Mouse (Mus musculus) adrenal gland, adult 18-20 months (tissue): ENCODE results near the gene Arhgef16. TPM values are rescaled to one million over a fixed set of nuclear protein-coding genes. Genes with fewer than 3 reads are reported as not detected.

Experiments
- DNase-seq, 2 experiments: peaks; one replicate each; pipeline ENCODE4 v3.0.0; 2021 to 2022; ENCODE audit warnings: low spot score in 2 of 2
- long read RNA-seq, 2 experiments: library from polyadenylated mRNA; stranded (forward); transcript quantifications; one replicate each; pipeline ENCODE4 v2.0.0; 2021
- total RNA-seq, 2 experiments: library from RNA; stranded (reverse); gene quantifications; 1 replicate in 1 of 2; 2 replicates in 1 of 2; pipeline ENCODE4 v1.2.3; 2021

Arhgef16 gene
- under 1 TPM; 0.19 to 0.23 TPM for total RNA-seq
- long read RNA-seq, experiment 1, partial matches to known transcripts: 0 of 1 reads
- long read RNA-seq, experiment 1, other reads (novel, unspliced or antisense): 1 of 1 reads
- long read RNA-seq, experiment 2, partial matches to known transcripts: 0 of 3 reads
- long read RNA-seq, experiment 2, other reads (novel, unspliced or antisense): 2 of 3 reads

GRCm38 (mm10) chr4:154301466-154301881 is at the start of gene Arhgef16:
Gene Arhgef16, minus strand, starts transcription at chr4:154301676.
- peak in 1 of 2 experiments; percentile 7 for DNase-seq

- no peak for DNase-seq
Measured at GRCm38 (mm10) chr4:154348197-154348786, 46.8 kb upstream of the Arhgef16 start.

GRCm38 (mm10) chr4:154346731-154347522 is 45.5 kb upstream of the Arhgef16 start:
- DNase-seq: no peak

GRCm38 (mm10) chr4:154336650-154337049 is 35.2 kb upstream of the Arhgef16 start:
- DNase-seq: no peak

GRCm38 (mm10) chr4:154335761-154336160 is 34.3 kb upstream of the Arhgef16 start, which contains the start of gene B230104I21Rik:
Gene B230104I21Rik, plus strand, starts transcription at chr4:154336127.
- DNase-seq: no peak

GRCm38 (mm10) chr4:154334699-154335402 is 33.4 kb upstream of the Arhgef16 start:
- peak; percentile 10 to 33 for DNase-seq

GRCm38 (mm10) chr4:154333300-154333699 is 31.8 kb upstream of the Arhgef16 start:
- no peak for DNase-seq

GRCm38 (mm10) chr4:154331271-154331670 is 29.8 kb upstream of the Arhgef16 start:
- no peak for DNase-seq

GRCm38 (mm10) chr4:154330001-154330400 is 28.5 kb upstream of the Arhgef16 start:
- DNase-seq: no peak

GRCm38 (mm10) chr4:154328836-154329235 is 27.4 kb upstream of the Arhgef16 start:
- DNase-seq: peak; percentile 47 to 59

- DNase-seq: no peak
Measured at GRCm38 (mm10) chr4:154328431-154328830, 27.0 kb upstream of the Arhgef16 start.

GRCm38 (mm10) chr4:154325410-154325809 is 23.9 kb upstream of the Arhgef16 start:
- DNase-seq: no peak

GRCm38 (mm10) chr4:154313622-154313967 is 12.1 kb upstream of the Arhgef16 start:
- DNase-seq: no peak

GRCm38 (mm10) chr4:154312935-154313621 is 11.6 kb upstream of the Arhgef16 start:
- DNase-seq: no peak

GRCm38 (mm10) chr4:154312143-154312812 is 10.8 kb upstream of the Arhgef16 start:
- DNase-seq: no peak

- DNase-seq: no peak
Measured at GRCm38 (mm10) chr4:154310576-154311262, 9.2 kb upstream of the Arhgef16 start.

GRCm38 (mm10) chr4:154309131-154309530 is 7.7 kb upstream of the Arhgef16 start:
- no peak for DNase-seq

- DNase-seq: no peak
Measured at GRCm38 (mm10) chr4:154299541-154300271, 1.8 kb downstream of the Arhgef16 start.

- DNase-seq: no peak
Measured at GRCm38 (mm10) chr4:154297761-154298160, 3.7 kb downstream of the Arhgef16 start.
